Mouse (Mus musculus) liver, postnatal 0 days (tissue): ENCODE results near the gene Lonrf2. TPM values are rescaled to one million over a fixed set of nuclear protein-coding genes. Genes with fewer than 3 reads are reported as not detected.

ENCODE experiments used
- ATAC-seq: fragments of 200-750 bp; cut with Nextera tagmentation; 2 replicates; pipeline ENCODE4 v1.8.0; 2017; ENCODE audit warnings: mild to moderate bottlenecking, moderate library complexity
- DNase-seq: peaks from one replicate; pipeline ENCODE4 v3.0.0-alpha.2; 2016
- H3K27ac ChIP-seq: fragments of 300-500 bp; sonication (generic); 2 replicates; pipeline ENCODE4 v1.5.1; 2014; ENCODE audit warnings: antibody characterized with exemption, moderate library complexity, mild to moderate bottlenecking, low read depth
- H3K27me3 ChIP-seq: fragments of 300-500 bp; sonication (generic); 2 replicates; pipeline ENCODE4 v1.6.1; 2014; ENCODE audit warnings: low read length, control low read depth, mixed read lengths; ENCODE audit not compliant: insufficient read depth
- H3K36me3 ChIP-seq: fragments of 300-500 bp; sonication (generic); replicated peaks from 2 replicates; pipeline ENCODE4 v1.6.1; 2014; ENCODE audit warnings: mild to moderate bottlenecking, control low read depth, low read length, moderate library complexity, mixed read lengths; ENCODE audit not compliant: insufficient read depth
- H3K4me1 ChIP-seq: fragments of 300-500 bp; sonication (generic); 2 replicates; pipeline ENCODE4 v1.6.1; 2014; ENCODE audit warnings: antibody characterized with exemption, mild to moderate bottlenecking, control low read depth; ENCODE audit not compliant: insufficient read depth
- H3K4me2 ChIP-seq: fragments of 300-500 bp; sonication (generic); 2 replicates; pipeline ENCODE4 v1.6.1; 2014; ENCODE audit warnings: low read depth, mild to moderate bottlenecking, low read length, moderate library complexity, mixed read lengths
- H3K4me3 ChIP-seq: fragments of 300-500 bp; sonication (generic); 2 replicates; pipeline ENCODE4 v1.5.1; 2014; ENCODE audit warnings: low read depth, low read length
- H3K9ac ChIP-seq: fragments of 300-500 bp; sonication (generic); replicated peaks from 2 replicates; pipeline ENCODE4 v1.6.1; 2014; ENCODE audit warnings: mild to moderate bottlenecking, moderate library complexity
- H3K9me3 ChIP-seq: fragments of 300-500 bp; sonication (generic); 2 replicates; pipeline ENCODE4 v1.6.1; 2016; ENCODE audit warnings: mild to moderate bottlenecking, control low read depth, low read length, mixed read lengths
- CTCF ChIP-seq: sonication (generic); IDR thresholded peaks from 2 replicates; pipeline ENCODE4 v1.5.1; 2016; ENCODE audit warnings: antibody characterized with exemption, low read depth
- EP300 ChIP-seq: IDR thresholded peaks from 2 replicates; pipeline ENCODE4 v1.6.1; 2016; ENCODE audit warnings: antibody characterized with exemption, low read depth, mild to moderate bottlenecking
- WGBS: fragments of 180-500 bp; shearing (Covaris S2); extraction: QIAGEN DNeasy Blood & Tissue Kit; methylation state at CpG from one replicate; pipeline ENCODE4 v1.1.7; 2014; ENCODE audit not compliant: insufficient replicate concordance; 5-methylcytosine and 5-hydroxymethylcytosine counted together
- polyA plus RNA-seq: library from polyadenylated mRNA; unstranded; fragments of >200 nt; fragmentation: Nextera tagmentation; extraction: Ambion mirVana; gene quantifications from 2 replicates; pipeline ENCODE4 v1.2.1, GENCODE M21; 2015

The Lonrf2 gene
- polyA plus RNA-seq, 1 experiment from 2014 or later, result 0.01 TPM

- Histone ChIP-seq H3K4me2 (no peak overlapping the region), H3K27ac (no peak overlapping the region), H3K27me3 (no peaks in the 10 kb centered on the region), H3K9ac (no peak overlapping the region), H3K4me1 (no peaks in the 10 kb centered on the region), H3K9me3 (no peaks in the 10 kb centered on the region), H3K36me3 (no peaks in the 10 kb centered on the region), H3K4me3 (no peak overlapping the region)
- DNase-seq (no peak), ATAC-seq (no peak)
- TF ChIP-seq EP300, result no peak
- TF ChIP-seq CTCF, result no peak
- WGBS, result 57% methylated on average over 7 of the region's 7 CpGs
Observed at GRCm38 (mm10) chr1:38800402-38800801, 36.1 kb downstream of the Lonrf2 start.

GRCm38 (mm10) chr1:38799304-38799703 lies 37.2 kb downstream of the Lonrf2 start:
- no peak for ATAC-seq
- H3K27ac ChIP-seq, result no peak overlapping the region
- H3K36me3 ChIP-seq, result no peaks in the 10 kb centered on the region
- no peaks in the 10 kb centered on the region for H3K27me3 ChIP-seq
- WGBS, result 28% methylated on average over 3 of the region's 3 CpGs
- TF ChIP-seq EP300, result no peak
- peak; percentile 70 for TF ChIP-seq CTCF
- H3K4me3 ChIP-seq, result no peak overlapping the region
- no peaks in the 10 kb centered on the region for H3K4me1 ChIP-seq
- no peaks in the 10 kb centered on the region for H3K9me3 ChIP-seq
- no peak overlapping the region for H3K4me2 ChIP-seq
- H3K9ac ChIP-seq, result no peak overlapping the region
- no peak for DNase-seq

GRCm38 (mm10) chr1:38796936-38797335 lies 39.6 kb downstream of the Lonrf2 start:
- no peaks in the 10 kb centered on the region for H3K4me1 ChIP-seq
- 85% methylated on average over 6 of the region's 6 CpGs for WGBS
- H3K4me2 ChIP-seq, result no peak overlapping the region
- H3K36me3 ChIP-seq, result no peaks in the 10 kb centered on the region
- no peaks in the 10 kb centered on the region for H3K9me3 ChIP-seq
- TF ChIP-seq CTCF (no peak), EP300 (no peak)
- no peak overlapping the region for H3K4me3 ChIP-seq
- ATAC-seq, result no peak
- no peak overlapping the region for H3K9ac ChIP-seq
- H3K27me3 ChIP-seq, result no peaks in the 10 kb centered on the region
- no peak overlapping the region for H3K27ac ChIP-seq
- DNase-seq, result no peak

- H3K4me1 ChIP-seq, result no peaks in the 10 kb centered on the region
- WGBS, result 60% methylated on average over 5 of the region's 5 CpGs
- no peak for DNase-seq
- no peaks in the 10 kb centered on the region for H3K9me3 ChIP-seq
- H3K4me2 ChIP-seq, result no peak overlapping the region
- no peak overlapping the region for H3K27ac ChIP-seq
- no peak overlapping the region for H3K9ac ChIP-seq
- no peak for TF ChIP-seq CTCF
- no peak for TF ChIP-seq EP300
- H3K27me3 ChIP-seq, result no peaks in the 10 kb centered on the region
- no peak overlapping the region for H3K4me3 ChIP-seq
- ATAC-seq, result no peak
- no peaks in the 10 kb centered on the region for H3K36me3 ChIP-seq
Observed at GRCm38 (mm10) chr1:38795496-38795895, 41.0 kb downstream of the Lonrf2 start.

- no peaks in the 10 kb centered on the region for H3K27me3 ChIP-seq
- no peaks in the 10 kb centered on the region for H3K4me1 ChIP-seq
- 74% methylated on average over 9 of the region's 9 CpGs for WGBS
- no peak for ATAC-seq
- DNase-seq, result no peak
- no peak for TF ChIP-seq CTCF
- TF ChIP-seq EP300, result no peak
- H3K4me2 ChIP-seq, result no peak overlapping the region
- no peaks in the 10 kb centered on the region for H3K9me3 ChIP-seq
- H3K36me3 ChIP-seq, result no peaks in the 10 kb centered on the region
- no peak overlapping the region for H3K9ac ChIP-seq
- H3K4me3 ChIP-seq, result no peak overlapping the region
- H3K27ac ChIP-seq, result no peak overlapping the region
Observed at GRCm38 (mm10) chr1:38791016-38791810, 45.3 kb downstream of the Lonrf2 start.

- H3K4me3 ChIP-seq, result no peak overlapping the region
- no peak for ATAC-seq
- no peaks in the 10 kb centered on the region for H3K9me3 ChIP-seq
- no peak overlapping the region for H3K4me2 ChIP-seq
- H3K27ac ChIP-seq, result no peak overlapping the region
- DNase-seq, result no peak
- 81% methylated on average over 7 of the region's 7 CpGs for WGBS
- H3K27me3 ChIP-seq, result no peaks in the 10 kb centered on the region
- no peaks in the 10 kb centered on the region for H3K36me3 ChIP-seq
- TF ChIP-seq EP300, result no peak
- TF ChIP-seq CTCF, result no peak
- no peaks in the 10 kb centered on the region for H3K4me1 ChIP-seq
- H3K9ac ChIP-seq, result no peak overlapping the region
Observed at GRCm38 (mm10) chr1:38789988-38790602, 46.4 kb downstream of the Lonrf2 start.
